Mouse (Mus musculus): ENCODE results near the gene Itga1. TPM values are rescaled to one million over a fixed set of nuclear protein-coding genes. Genes with fewer than 3 reads are reported as not detected.

Gene Itga1
- total and polyA plus RNA-seq, 3 experiments, result under 0.01 to 0.04 (median 0.01) TPM

GRCm38 (mm10) chr13:114933541-114933940 lies 168.2 kb downstream of the Itga1 start:
- no peaks in the 10 kb centered on the region for H3K27me3 ChIP-seq (replicated peaks)
- no peak overlapping the region for H3K4me3 ChIP-seq (replicated peaks in 1 of 3; ENCODE audit: low read depth in 2 of 3, low read length in 2 of 3, poor library complexity in 1 of 3)
- H3K9ac ChIP-seq (ENCODE audit: insufficient read depth, low read depth), result no peak overlapping the region
- in situ Hi-C loops (cut with MboI; ENCODE audit: low pct_ligation_motif_present, low pct_unique_long_range_greater_than_20kb, low sequenced_read_pairs) (no loop called here), dilution Hi-C loops (cut with MboI; ENCODE audit: extremely low pct_ligation_motif_present, extremely low pct_unique_long_range_greater_than_20kb, low sequenced_read_pairs) (no loop called here)
- H3K79me2 ChIP-seq (replicated peaks; ENCODE audit: control insufficient read depth, extremely low read depth, insufficient read depth, poor library complexity, severe bottlenecking), result no peaks in the 10 kb centered on the region
- no peak overlapping the region for H3K4me2 ChIP-seq (ENCODE audit: insufficient read depth, low read depth, poor library complexity, severe bottlenecking)
- no peaks in the 10 kb centered on the region for H3K9me3 ChIP-seq (replicated peaks; ENCODE audit: low read length)
- H3K27ac ChIP-seq (ENCODE audit: insufficient read depth, low read depth), result no peak overlapping the region
- H3K4me1 ChIP-seq (ENCODE audit: control insufficient read depth in 1 of 2, insufficient read depth in 2 of 2), result no peaks in the 10 kb centered on the region
- no peaks in the 10 kb centered on the region for H3K36me3 ChIP-seq (replicated peaks in 1 of 2; ENCODE audit: control insufficient read depth in 1 of 2, insufficient read depth in 1 of 2, low read length in 1 of 2)
- TF ChIP-seq CTCF (conservative IDR thresholded peaks at IDR 0.05 in 1 of 2, IDR thresholded peaks at IDR 0.05 in 1 of 2; ENCODE audit: low read depth in 2 of 2, low read length in 2 of 2), result no peak
- TF ChIP-seq MEF2A (IDR thresholded peaks at IDR 0.05; ENCODE audit: borderline replicate concordance, low read depth, low read length), result no peak
- no peak for TF ChIP-seq USF1 (IDR thresholded peaks at IDR 0.05; ENCODE audit: low read depth, low read length)
- no peak for TF ChIP-seq ZKSCAN1 (IDR thresholded peaks at IDR 0.05; ENCODE audit: borderline replicate concordance, low read depth, low read length)
- no peak for TF ChIP-seq ZMIZ1 (IDR thresholded peaks at IDR 0.05; ENCODE audit: low read depth, low read length)
- no peak for TF ChIP-seq TBP (conservative IDR thresholded peaks at IDR 0.05; ENCODE audit: low read depth, low read length)
- no peak for TF ChIP-seq E2F4 (IDR thresholded peaks at IDR 0.05; ENCODE audit: insufficient replicate concordance, low read depth, low read length)
- DNase-seq (ENCODE audit: extremely low read depth), result no peak

- no peaks in the 10 kb centered on the region for H3K36me3 ChIP-seq (replicated peaks in 1 of 2; ENCODE audit: control insufficient read depth in 1 of 2, insufficient read depth in 1 of 2, low read length in 1 of 2)
- no peaks in the 10 kb centered on the region for H3K4me1 ChIP-seq (ENCODE audit: control insufficient read depth in 1 of 2, insufficient read depth in 2 of 2)
- in situ Hi-C loops (cut with MboI; ENCODE audit: low pct_ligation_motif_present, low pct_unique_long_range_greater_than_20kb, low sequenced_read_pairs), result no loop called here
- H3K27me3 ChIP-seq (replicated peaks), result no peaks in the 10 kb centered on the region
- no peak for DNase-seq (ENCODE audit: extremely low read depth)
- no peak within 1 kb of the TSS for H3K27ac ChIP-seq (ENCODE audit: insufficient read depth, low read depth)
- H3K9me3 ChIP-seq (replicated peaks; ENCODE audit: low read length), result no peaks in the 10 kb centered on the region
- H3K4me3 ChIP-seq (replicated peaks in 1 of 3; ENCODE audit: low read depth in 2 of 3, low read length in 2 of 3, poor library complexity in 1 of 3), result no peak within 1 kb of the TSS
- dilution Hi-C loops (cut with MboI; ENCODE audit: extremely low pct_ligation_motif_present, extremely low pct_unique_long_range_greater_than_20kb, low sequenced_read_pairs), result no loop called here
- no peak within 1 kb of the TSS for H3K9ac ChIP-seq (ENCODE audit: insufficient read depth, low read depth)
- no peaks in the 10 kb centered on the region for H3K79me2 ChIP-seq (replicated peaks; ENCODE audit: control insufficient read depth, extremely low read depth, insufficient read depth, poor library complexity, severe bottlenecking)
- H3K4me2 ChIP-seq (ENCODE audit: insufficient read depth, low read depth, poor library complexity, severe bottlenecking), result no peak within 1 kb of the TSS
- TF ChIP-seq ZMIZ1 (IDR thresholded peaks at IDR 0.05; ENCODE audit: low read depth, low read length) (no peak), EP300 (IDR thresholded peaks at IDR 0.05; ENCODE audit: low read length) (no peak), CHD2 (IDR thresholded peaks at IDR 0.05; ENCODE audit: low read length) (no peak), MXI1 (IDR thresholded peaks at IDR 0.05; ENCODE audit: low read depth, low read length) (no peak), BHLHE40 (IDR thresholded peaks at IDR 0.05; ENCODE audit: low read depth, low read length) (no peak), GABPA (IDR thresholded peaks at IDR 0.05; ENCODE audit: insufficient replicate concordance, low read depth, low read length) (no peak), POLR2A (IDR thresholded peaks at IDR 0.05; ENCODE audit: low read depth, low read length) (no peak), IRF4 (IDR thresholded peaks at IDR 0.05; ENCODE audit: low read depth, low read length) (no peak), MYC (IDR thresholded peaks at IDR 0.05; ENCODE audit: low read depth, low read length) (no peak), NRF1 (IDR thresholded peaks at IDR 0.05; ENCODE audit: low read depth, low read length) (no peak), E2F4 (IDR thresholded peaks at IDR 0.05; ENCODE audit: insufficient replicate concordance, low read depth, low read length) (no peak), NELFE (IDR thresholded peaks at IDR 0.05; ENCODE audit: low read depth, low read length) (no peak), TBP (conservative IDR thresholded peaks at IDR 0.05; ENCODE audit: low read depth, low read length) (no peak), MAX (IDR thresholded peaks at IDR 0.05; ENCODE audit: low read length) (no peak), CTCF (conservative IDR thresholded peaks at IDR 0.05 in 1 of 2, IDR thresholded peaks at IDR 0.05 in 1 of 2; ENCODE audit: low read depth in 2 of 2, low read length in 2 of 2) (no peak), SMC3 (IDR thresholded peaks at IDR 0.05; ENCODE audit: low read depth, low read length) (no peak)
Observed at GRCm38 (mm10) chr13:114931775-114932294, 169.9 kb downstream of the Itga1 start, which contains the start of gene Itga2. Gene Itga2 (minus strand): TSS chr13:114932100.
